Mouse (Mus musculus) hindbrain, embryonic 14.5 days (tissue): Measurements from ENCODE around the gene Olfr93. TPM values are rescaled to one million over a fixed set of nuclear protein-coding genes. Genes with fewer than 3 reads are reported as not detected.

Experiments used
- ATAC-seq: fragments of 200-750 bp; cut with Nextera tagmentation; 2 replicates; pipeline ENCODE4 v1.8.0; 2017; ENCODE audit warnings: moderate number of reproducible peaks, mild to moderate bottlenecking, moderate TSS enrichment, moderate library complexity; ENCODE audit not compliant: low FRiP score
- DNase-seq: peaks from one replicate; pipeline ENCODE4 v3.0.0-alpha.2; 2015; ENCODE audit warnings: low spot score
- H3K27ac ChIP-seq: fragments of 300-500 bp; sonication (generic); 2 replicates; pipeline ENCODE4 v1.5.1; 2014; ENCODE audit warnings: mild to moderate bottlenecking, moderate library complexity
- H3K27me3 ChIP-seq: fragments of 300-500 bp; sonication (generic); 2 replicates; pipeline ENCODE4 v1.6.1; 2014; ENCODE audit warnings: mild to moderate bottlenecking, low read length, mixed read lengths; ENCODE audit not compliant: control insufficient read depth, insufficient read depth
- H3K36me3 ChIP-seq: fragments of 300-500 bp; sonication (generic); replicated peaks from 2 replicates; pipeline ENCODE4 v1.6.1; 2014; ENCODE audit not compliant: control insufficient read depth, insufficient read depth
- H3K4me1 ChIP-seq: fragments of 300-500 bp; sonication (generic); replicated peaks from 2 replicates; pipeline ENCODE4 v1.6.1; 2014; ENCODE audit warnings: antibody characterized with exemption, low read length, mixed read lengths; ENCODE audit not compliant: control insufficient read depth, insufficient read depth
- H3K4me2 ChIP-seq: fragments of 300-500 bp; sonication (generic); replicated peaks from 2 replicates; pipeline ENCODE4 v1.6.1; 2014; ENCODE audit warnings: mild to moderate bottlenecking, moderate library complexity
- H3K4me3 ChIP-seq: fragments of 300-500 bp; sonication (generic); replicated peaks from 2 replicates; pipeline ENCODE4 v1.5.1; 2014; ENCODE audit warnings: mild to moderate bottlenecking, low read length
- H3K9ac ChIP-seq: fragments of 300-500 bp; sonication (generic); 2 replicates; pipeline ENCODE4 v1.6.1; 2014
- H3K9me3 ChIP-seq: fragments of 300-500 bp; sonication (generic); 2 replicates; pipeline ENCODE4 v1.6.1; 2016; ENCODE audit warnings: low read length; ENCODE audit not compliant: control insufficient read depth
- WGBS: fragments of 180-500 bp; shearing (Covaris S2); extraction: QIAGEN DNeasy Blood & Tissue Kit; methylation state at CpG from one replicate; pipeline ENCODE4 v1.1.7; 2014; 5-methylcytosine and 5-hydroxymethylcytosine counted together
- polyA plus RNA-seq: library from polyadenylated mRNA; unstranded; fragments of >200 nt; fragmentation: Nextera tagmentation; extraction: Ambion mirVana; gene quantifications from 2 replicates; pipeline ENCODE4 v1.2.1, GENCODE M21; 2014

Olfr93 gene
- not detected in 2 replicates for polyA plus RNA-seq

GRCm38 (mm10) chr17:37161394-37161793 lies at the start of gene Olfr93:
Gene Olfr93 (minus strand): TSS chr17:37161494.
- no peak within 1 kb of the TSS for H3K4me2 ChIP-seq
- H3K36me3 ChIP-seq: no peaks in the 10 kb centered on the region
- ATAC-seq (no peak), DNase-seq (no peak)
- no peak within 1 kb of the TSS for H3K27ac ChIP-seq
- no peaks in the 10 kb centered on the region for H3K9me3 ChIP-seq
- no peak within 1 kb of the TSS for H3K9ac ChIP-seq
- H3K4me1 ChIP-seq: no peaks in the 10 kb centered on the region
- no peak within 1 kb of the TSS for H3K4me3 ChIP-seq
- H3K27me3 ChIP-seq: no peaks in the 10 kb centered on the region

GRCm38 (mm10) chr17:37203917-37204236 lies 42.6 kb upstream of the Olfr93 start:
- Histone ChIP-seq H3K36me3 (no peaks in the 10 kb centered on the region), H3K9ac (no peak overlapping the region), H3K27ac (no peak overlapping the region), H3K9me3 (no peaks in the 10 kb centered on the region), H3K4me2 (no peak overlapping the region), H3K4me3 (no peak overlapping the region), H3K27me3 (no peaks in the 10 kb centered on the region; the same call in 1 of the 2 replicates), H3K4me1 (no peaks in the 10 kb centered on the region)
- ATAC-seq (peak; percentile 57; the same call in 1 of the 2 replicates), DNase-seq (no peak)
- 35% methylated on average over 3 of the region's 3 CpGs for WGBS

GRCm38 (mm10) chr17:37203206-37203916 lies 42.1 kb upstream of the Olfr93 start:
- H3K9ac ChIP-seq: no peak overlapping the region
- no peak overlapping the region for H3K4me3 ChIP-seq
- H3K4me1 ChIP-seq: no peaks in the 10 kb centered on the region
- DNase-seq (peak; percentile 95), ATAC-seq (peak; percentile 90)
- H3K27ac ChIP-seq: no peak overlapping the region
- 0% methylated on average over 4 of the region's 4 CpGs for WGBS
- peaks cover 3% of the 10 kb centered on the region for H3K27me3 ChIP-seq
- H3K9me3 ChIP-seq: no peaks in the 10 kb centered on the region
- H3K4me2 ChIP-seq: no peak overlapping the region
- no peaks in the 10 kb centered on the region for H3K36me3 ChIP-seq

GRCm38 (mm10) chr17:37200894-37201293 lies 39.6 kb upstream of the Olfr93 start, which contains the start of gene Olfr94:
Gene Olfr94 (minus strand): TSS chr17:37200994.
- 88% methylated on average over 2 of the region's 2 CpGs for WGBS
- H3K9me3 ChIP-seq: no peaks in the 10 kb centered on the region
- H3K9ac ChIP-seq: no peak within 1 kb of the TSS

GRCm38 (mm10) chr17:37196845-37197724 lies 35.8 kb upstream of the Olfr93 start:
- ATAC-seq (peak; percentile 94), DNase-seq (peak; percentile 59)
- Histone ChIP-seq H3K4me2 (peak overlapping the region; percentile 89), H3K4me1 (no peaks in the 10 kb centered on the region), H3K4me3 (peak overlapping the region; percentile 57), H3K36me3 (no peaks in the 10 kb centered on the region), H3K27ac (peak overlapping the region; percentile 40), H3K9me3 (no peaks in the 10 kb centered on the region), H3K27me3 (peaks cover 21% of the 10 kb centered on the region), H3K9ac (peak overlapping the region; percentile 75)
- WGBS: under 1% methylated on average over 77 of the region's 77 CpGs

More at GRCm38 (mm10) chr17:37200894-37201293, 39.6 kb upstream of the Olfr93 start, which contains the start of gene Olfr94:
- H3K4me1 ChIP-seq: no peaks in the 10 kb centered on the region
- ATAC-seq: no peak
- H3K36me3 ChIP-seq: no peaks in the 10 kb centered on the region
- H3K27me3 ChIP-seq: peaks cover 12% of the 10 kb centered on the region
- no peak within 1 kb of the TSS for H3K4me2 ChIP-seq
- no peak within 1 kb of the TSS for H3K27ac ChIP-seq
- H3K4me3 ChIP-seq: no peak within 1 kb of the TSS
- DNase-seq: no peak

GRCm38 (mm10) chr17:37194782-37195181 lies 33.5 kb upstream of the Olfr93 start:
- Histone ChIP-seq H3K36me3 (no peaks in the 10 kb centered on the region), H3K4me2 (no peak overlapping the region), H3K4me3 (no peak overlapping the region), H3K27me3 (peaks cover 21% of the 10 kb centered on the region), H3K9me3 (no peaks in the 10 kb centered on the region), H3K9ac (no peak overlapping the region), H3K4me1 (no peaks in the 10 kb centered on the region), H3K27ac (no peak overlapping the region)
- 94% methylated on average over 5 of the region's 5 CpGs for WGBS
- no peak for DNase-seq
- ATAC-seq: no peak

- H3K36me3 ChIP-seq: no peaks in the 10 kb centered on the region
- no peak for DNase-seq
- no peak for ATAC-seq
- 93% methylated on average over 2 of the region's 2 CpGs for WGBS
- H3K27ac ChIP-seq: no peak within 1 kb of the TSS
- no peak within 1 kb of the TSS for H3K9ac ChIP-seq
- H3K4me2 ChIP-seq: no peak within 1 kb of the TSS
- H3K27me3 ChIP-seq: peaks cover 20% of the 10 kb centered on the region
- H3K4me3 ChIP-seq: no peak within 1 kb of the TSS
- H3K9me3 ChIP-seq: no peaks in the 10 kb centered on the region
- H3K4me1 ChIP-seq: no peaks in the 10 kb centered on the region
Measured at GRCm38 (mm10) chr17:37193656-37194055, 32.4 kb upstream of the Olfr93 start, which contains the start of gene Ubd. Gene Ubd (plus strand): TSS chr17:37193892.

- Histone ChIP-seq H3K27me3 (peaks cover 15% of the 10 kb centered on the region), H3K4me2 (no peak overlapping the region), H3K9me3 (no peaks in the 10 kb centered on the region), H3K4me1 (no peaks in the 10 kb centered on the region), H3K27ac (no peak overlapping the region), H3K36me3 (no peaks in the 10 kb centered on the region), H3K4me3 (no peak overlapping the region), H3K9ac (no peak overlapping the region)
- DNase-seq (no peak), ATAC-seq (no peak)
Measured at GRCm38 (mm10) chr17:37193032-37193431, 31.7 kb upstream of the Olfr93 start.

- no peak overlapping the region for H3K4me3 ChIP-seq
- H3K4me2 ChIP-seq: no peak overlapping the region
- H3K36me3 ChIP-seq: no peaks in the 10 kb centered on the region
- peaks cover 7% of the 10 kb centered on the region for H3K27me3 ChIP-seq
- no peak for ATAC-seq
- no peaks in the 10 kb centered on the region for H3K9me3 ChIP-seq
- H3K27ac ChIP-seq: no peak overlapping the region
- peak; percentile 71 for DNase-seq
- no peaks in the 10 kb centered on the region for H3K4me1 ChIP-seq
- no peak overlapping the region for H3K9ac ChIP-seq
- WGBS: 39% methylated on average over 2 of the region's 2 CpGs
Measured at GRCm38 (mm10) chr17:37190711-37191110, 29.4 kb upstream of the Olfr93 start.
